Mouse (Mus musculus): ENCODE data around the gene Fam180a. TPM values are rescaled to one million over a fixed set of nuclear protein-coding genes. Genes with fewer than 3 reads are reported as not detected.

Fam180a gene
- total RNA-seq (2023): not detected

DNA sequence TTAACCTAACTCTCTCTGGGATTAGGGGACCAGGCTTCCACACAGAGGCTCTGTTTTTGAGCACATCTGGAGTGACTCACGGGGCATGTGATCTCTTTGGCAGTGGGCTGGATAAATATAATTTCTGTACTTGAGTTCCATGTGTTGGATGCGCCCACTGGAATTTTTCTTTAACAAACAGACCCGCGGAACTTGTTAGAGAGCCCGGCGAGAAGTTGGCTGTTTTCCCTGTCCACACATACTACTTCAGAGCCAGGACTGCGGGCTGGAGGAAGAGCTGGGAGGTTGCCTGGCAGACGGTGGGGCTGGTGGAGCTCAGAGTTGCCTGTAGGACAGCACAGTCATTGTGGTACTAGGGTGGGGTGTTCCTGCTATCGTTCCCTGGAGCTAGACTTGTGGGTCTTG, at the start of gene Fam180a:
Gene Fam180a, minus strand, starts transcription at position 31 of the 405 bp plus-strand sequence.

DNA sequence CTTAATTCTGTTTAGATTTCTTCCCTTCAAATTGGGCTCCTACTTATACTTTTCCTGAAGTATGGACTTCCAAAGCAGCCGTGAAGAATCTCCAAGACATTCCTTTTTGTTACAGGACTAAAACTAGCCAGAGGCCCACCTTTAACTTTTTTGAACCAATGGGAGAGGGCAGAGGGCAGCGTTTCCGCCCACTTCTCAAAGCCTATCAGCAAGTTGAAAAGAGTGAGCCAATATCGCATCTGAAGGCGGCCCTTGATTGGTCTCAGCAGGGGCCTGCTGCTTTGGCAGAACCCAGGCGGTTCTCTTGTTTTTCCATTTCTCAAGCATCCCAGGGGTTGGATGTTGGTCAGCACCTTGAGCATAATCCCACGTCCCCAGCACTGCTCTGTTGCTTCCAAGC, 17.9 kb downstream of the Fam180a start, which contains the start of gene Slc13a4:
Gene Slc13a4, minus strand, starts transcription at position 95 of the 400 bp plus-strand sequence.

Other genes with a start within 250 kb of the Fam180a start
- gene Cnot4, start 192.4 kb downstream of the Fam180a start, total RNA-seq (2023): 10 to 100 TPM; 54.9 to 59.3 TPM
- gene Nup205, start 148.7 kb downstream of the Fam180a start, total RNA-seq (2023): 10 to 100 TPM; 54.1 to 61.1 TPM
- gene Slc13a4, start 18.0 kb downstream of the Fam180a start, total RNA-seq (2023): not detected
- 10 to 100 TPM; 85.7 to 86.2 TPM for gene Mtpn, start 213.7 kb upstream of the Fam180a start, total RNA-seq (2023)